Mouse (Mus musculus) forebrain, embryonic 12.5 days (tissue): ENCODE measurements at regions not wholly inside any gene's neighbourhood (a gene's known extent, or its start where the extent isn't known, plus 50 kb on each side); places are given as distances from the start of the nearest gene placed in this dataset.
"Not testable (repeated sequence)": the region's sequence is repeated elsewhere in the genome, so short reads cannot be mapped to it uniquely, and the experiment has no call there.

Experiments
- ATAC-seq: fragments of 200-750 bp; cut with Nextera tagmentation; 2 replicates; pipeline ENCODE4 v1.8.0; 2017; ENCODE audit warnings: moderate TSS enrichment; ENCODE audit not compliant: low FRiP score
- H3K27ac ChIP-seq: fragments of 300-500 bp; sonication (generic); 2 replicates; pipeline ENCODE4 v1.5.1; 2016; ENCODE audit warnings: mild to moderate bottlenecking
- H3K27me3 ChIP-seq: fragments of 300-500 bp; sonication (generic); 2 replicates; pipeline ENCODE4 v1.6.1; 2016; ENCODE audit warnings: mild to moderate bottlenecking
- H3K36me3 ChIP-seq: fragments of 300-500 bp; sonication (generic); replicated peaks from 2 replicates; pipeline ENCODE4 v1.6.1; 2016; ENCODE audit warnings: mild to moderate bottlenecking
- H3K4me1 ChIP-seq: fragments of 300-500 bp; sonication (generic); 2 replicates; pipeline ENCODE4 v1.6.1; 2016
- H3K4me2 ChIP-seq: fragments of 300-500 bp; sonication (generic); 2 replicates; pipeline ENCODE4 v1.6.1; 2016; ENCODE audit warnings: mild to moderate bottlenecking, moderate library complexity
- H3K4me3 ChIP-seq: fragments of 300-500 bp; sonication (generic); replicated peaks from 2 replicates; pipeline ENCODE4 v1.5.1; 2016; ENCODE audit warnings: mild to moderate bottlenecking
- H3K9ac ChIP-seq: fragments of 300-500 bp; sonication (generic); 2 replicates; pipeline ENCODE4 v1.6.1; 2016; ENCODE audit warnings: mild to moderate bottlenecking
- H3K9me3 ChIP-seq: fragments of 300-500 bp; sonication (generic); 2 replicates; pipeline ENCODE4 v1.6.1; 2016
- WGBS: fragments of 180-500 bp; shearing (Covaris S2); methylation state at CpG from one replicate; pipeline ENCODE4 v1.1.7; 2016; 5-methylcytosine and 5-hydroxymethylcytosine counted together

DNA sequence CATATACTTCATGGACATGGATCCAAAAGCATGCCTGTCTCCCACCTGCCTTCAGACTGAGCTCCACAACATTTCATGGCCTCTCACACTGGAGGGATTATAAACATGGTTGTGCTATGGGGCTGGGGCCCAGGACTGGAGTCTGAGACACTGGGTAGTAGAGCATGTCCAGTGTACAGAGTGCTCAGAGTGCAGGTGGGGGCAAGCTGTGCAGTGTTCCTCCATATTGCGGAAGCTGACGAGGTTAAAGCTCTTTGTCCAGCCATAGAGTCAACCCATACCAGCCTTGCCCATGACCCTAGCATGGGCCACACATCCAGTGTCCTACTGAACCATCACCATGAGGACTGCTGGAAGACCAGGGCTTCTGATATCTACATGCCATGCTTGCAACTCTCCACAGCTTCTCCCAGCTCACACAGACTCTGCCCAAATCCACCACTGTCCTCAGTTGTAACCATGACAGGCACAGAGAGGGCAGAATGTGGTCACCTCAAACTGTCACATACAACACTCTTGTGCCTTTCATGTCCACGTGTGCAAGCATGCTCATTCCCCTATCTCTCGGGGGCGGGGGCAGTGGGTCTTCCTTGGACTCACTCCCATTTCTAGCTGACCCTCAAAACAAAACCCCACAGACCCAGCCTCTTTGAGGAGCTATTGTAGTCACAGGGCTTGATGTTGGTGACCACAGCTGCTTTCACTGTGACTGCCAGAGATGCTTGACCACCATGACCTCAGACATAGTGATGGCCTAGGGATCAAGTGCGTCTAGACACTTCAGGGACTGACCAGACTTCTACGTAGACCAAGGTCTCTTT is 55.9 kb downstream of the Tmem121 start:
- no peak overlapping the region for H3K4me2 ChIP-seq
- WGBS, result 87% methylated on average over 7 of the region's 7 CpGs
- no peak overlapping the region for H3K27ac ChIP-seq
- H3K9me3 ChIP-seq, result no peaks in the 10 kb centered on the region
- 0 out of 2 replicates have a peak, but pooled peaks cover 3% of the 10 kb centered on the region for H3K27me3 ChIP-seq
- no peaks in the 10 kb centered on the region for H3K36me3 ChIP-seq
- ATAC-seq, result no peak
- no peak overlapping the region for H3K4me3 ChIP-seq
- no peaks in the 10 kb centered on the region for H3K4me1 ChIP-seq
- no peak overlapping the region for H3K9ac ChIP-seq

DNA sequence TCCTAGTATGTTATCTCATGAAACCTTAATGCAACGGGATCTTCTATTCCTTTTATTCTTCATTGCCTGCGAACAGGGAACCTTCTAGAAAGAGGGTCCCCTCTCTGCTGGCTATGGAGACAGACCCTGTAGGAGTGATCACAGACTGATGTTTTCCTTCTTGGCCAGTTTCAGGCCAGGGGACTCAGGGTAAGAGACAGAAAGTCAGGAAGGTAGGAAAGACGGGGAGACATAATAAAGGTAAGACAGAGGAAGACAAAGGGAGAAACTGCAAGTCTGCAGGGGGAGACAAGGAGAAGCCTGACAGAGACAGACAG is 56.4 kb downstream of the Tmem121 start:
- Histone ChIP-seq H3K9ac (no peak overlapping the region), H3K27ac (no peak overlapping the region), H3K36me3 (no peaks in the 10 kb centered on the region), H3K4me1 (no peaks in the 10 kb centered on the region), H3K9me3 (no peaks in the 10 kb centered on the region), H3K4me3 (no peak overlapping the region), H3K4me2 (no peak overlapping the region), H3K27me3 (0 out of 2 replicates have a peak, but pooled peaks cover 3% of the 10 kb centered on the region)
- WGBS, result 78% methylated on average over 3 of the region's 3 CpGs
- ATAC-seq, result no peak

GRCm38 (mm10) chr12:113244685-113245084 is 59.0 kb downstream of the Tmem121 start:
- no peak overlapping the region for H3K4me2 ChIP-seq
- H3K36me3 ChIP-seq, result no peaks in the 10 kb centered on the region
- 0 out of 2 replicates have a peak, but pooled peaks cover 3% of the 10 kb centered on the region for H3K27me3 ChIP-seq
- WGBS, result 96% methylated on average over 2 of the region's 2 CpGs
- H3K4me3 ChIP-seq, result no peak overlapping the region
- H3K9ac ChIP-seq, result no peak overlapping the region
- H3K9me3 ChIP-seq, result no peaks in the 10 kb centered on the region
- no peaks in the 10 kb centered on the region for H3K4me1 ChIP-seq
- no peak for ATAC-seq
- H3K27ac ChIP-seq, result no peak overlapping the region

GRCm38 (mm10) chr12:113253446-113254424 is 68.0 kb downstream of the Tmem121 start:
- not testable (repeated sequence) for H3K9me3 ChIP-seq, H3K4me1 ChIP-seq, ATAC-seq, H3K27me3 ChIP-seq, H3K27ac ChIP-seq, H3K4me2 ChIP-seq, H3K4me3 ChIP-seq, H3K9ac ChIP-seq, H3K36me3 ChIP-seq
- WGBS, result 80% methylated on average over 2 of the region's 2 CpGs

DNA sequence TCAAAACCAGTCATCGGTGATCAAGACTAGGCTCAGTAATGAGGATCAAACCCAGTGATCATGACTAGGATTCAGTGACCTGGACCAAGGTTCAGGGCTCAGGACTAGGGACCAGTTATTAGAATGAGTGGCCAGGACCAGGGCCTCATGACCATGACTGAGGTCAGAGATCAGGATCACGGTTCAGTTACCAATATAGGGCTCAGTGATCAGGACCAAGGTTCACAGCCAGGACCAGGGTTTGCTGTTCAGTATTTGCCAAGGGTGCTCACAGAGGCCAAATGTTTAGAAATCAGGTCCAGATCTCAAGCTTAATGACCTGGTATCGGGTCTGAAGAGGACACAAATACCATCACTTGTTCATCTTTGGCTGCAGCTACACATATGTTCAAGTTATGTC is 69.6 kb downstream of the Tmem121 start:
- no peaks in the 10 kb centered on the region for H3K4me1 ChIP-seq
- H3K27ac ChIP-seq, result no peak overlapping the region
- H3K4me3 ChIP-seq, result no peak overlapping the region
- 86% methylated on average over 3 of the region's 3 CpGs for WGBS
- no peaks in the 10 kb centered on the region for H3K36me3 ChIP-seq
- H3K27me3 ChIP-seq, result no peaks in the 10 kb centered on the region
- H3K9ac ChIP-seq, result no peak overlapping the region
- no peak overlapping the region for H3K4me2 ChIP-seq
- no peaks in the 10 kb centered on the region for H3K9me3 ChIP-seq
- no peak for ATAC-seq

- Histone ChIP-seq H3K36me3 (no peaks in the 10 kb centered on the region), H3K27me3 (no peaks in the 10 kb centered on the region), H3K9me3 (no peaks in the 10 kb centered on the region), H3K9ac (no peak overlapping the region), H3K4me1 (no peaks in the 10 kb centered on the region), H3K27ac (no peak overlapping the region), H3K4me3 (no peak overlapping the region), H3K4me2 (no peak overlapping the region)
- 80% methylated on average over 2 of the region's 2 CpGs for WGBS
- no peak for ATAC-seq
These were observed 70.9 kb downstream of the Tmem121 start for GRCm38 (mm10) chr12:113256628-113257027.

DNA sequence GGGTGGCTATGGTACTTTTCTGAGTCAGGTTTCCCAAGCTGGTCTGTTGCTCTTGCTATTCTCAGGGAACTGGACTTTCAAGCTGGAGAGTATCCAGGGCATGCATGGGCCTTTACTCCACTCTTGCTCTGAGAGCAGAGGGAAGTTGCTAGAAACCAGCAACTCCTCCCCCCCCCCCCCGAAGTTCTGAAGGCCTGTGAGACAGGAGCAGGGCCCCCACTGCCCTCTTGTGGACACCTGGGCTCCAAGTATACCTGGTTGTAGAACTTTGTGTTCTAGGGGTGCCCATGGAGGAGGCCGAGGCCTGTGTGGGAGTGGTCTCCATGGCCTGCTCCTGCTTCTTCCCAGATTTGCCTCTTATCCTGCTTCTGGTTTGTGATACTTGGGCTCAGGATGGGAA is 71.5 kb downstream of the Tmem121 start:
- Histone ChIP-seq H3K9me3 (no peaks in the 10 kb centered on the region), H3K27ac (no peak overlapping the region), H3K4me1 (no peaks in the 10 kb centered on the region), H3K4me3 (no peak overlapping the region), H3K9ac (no peak overlapping the region), H3K4me2 (no peak overlapping the region), H3K36me3 (no peaks in the 10 kb centered on the region), H3K27me3 (no peaks in the 10 kb centered on the region)
- ATAC-seq, result no peak
- 68% methylated on average over 2 of the region's 2 CpGs for WGBS

DNA sequence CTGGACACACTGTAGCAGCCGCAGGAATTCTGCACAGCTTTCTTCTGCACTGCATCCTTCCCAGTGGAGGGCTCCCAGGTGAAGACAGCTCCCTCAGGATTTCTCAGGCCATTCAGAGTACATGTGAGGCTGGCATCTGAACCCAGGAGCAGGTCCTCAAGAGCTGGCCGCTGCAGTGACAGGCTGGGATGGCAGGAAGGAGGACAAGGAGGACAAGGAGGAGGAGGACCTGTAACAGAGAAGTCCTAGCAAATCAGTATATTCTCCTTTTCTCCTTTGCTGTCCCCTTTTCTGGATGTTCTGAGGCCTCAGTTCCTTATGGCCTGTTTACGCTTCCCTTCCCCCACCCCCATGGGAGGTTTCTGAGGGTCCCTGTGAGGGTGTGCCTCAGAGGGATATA is 73.7 kb downstream of the Tmem121 start:
- ATAC-seq, result no peak

DNA sequence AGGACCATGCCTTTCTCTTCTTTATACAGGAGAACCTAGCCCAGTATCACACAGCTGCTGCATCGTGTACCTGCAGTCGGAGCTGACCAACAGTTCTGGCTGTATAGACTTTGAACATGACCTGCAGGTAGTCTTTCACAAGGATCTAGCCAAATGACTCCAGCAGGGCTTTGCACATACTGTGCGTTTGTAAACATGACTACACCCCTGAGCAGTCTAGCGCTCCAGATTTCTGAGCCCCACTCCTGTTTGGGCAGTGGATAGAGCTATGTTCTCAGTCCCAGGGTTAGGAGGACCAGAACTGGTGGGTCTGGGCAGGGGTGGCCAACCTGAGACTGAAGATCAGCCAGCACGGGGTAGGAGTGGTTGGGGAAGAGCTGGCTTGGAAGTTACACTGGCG is 74.6 kb downstream of the Tmem121 start:
- no peak overlapping the region for H3K4me3 ChIP-seq
- no peak for ATAC-seq
- H3K4me1 ChIP-seq, result no peaks in the 10 kb centered on the region
- no peak overlapping the region for H3K4me2 ChIP-seq
- no peaks in the 10 kb centered on the region for H3K9me3 ChIP-seq
- 85% methylated on average over 6 of the region's 6 CpGs for WGBS
- H3K27me3 ChIP-seq, result no peaks in the 10 kb centered on the region
- no peaks in the 10 kb centered on the region for H3K36me3 ChIP-seq
- H3K27ac ChIP-seq, result no peak overlapping the region
- no peak overlapping the region for H3K9ac ChIP-seq

More for the DNA sequence above, 73.7 kb downstream of the Tmem121 start:
- H3K36me3 ChIP-seq, result no peaks in the 10 kb centered on the region
- no peak overlapping the region for H3K4me3 ChIP-seq
- H3K4me2 ChIP-seq, result no peak overlapping the region
- H3K9ac ChIP-seq, result no peak overlapping the region
- 93% methylated on average over 3 of the region's 3 CpGs for WGBS
- H3K9me3 ChIP-seq, result no peaks in the 10 kb centered on the region
- no peaks in the 10 kb centered on the region for H3K4me1 ChIP-seq
- H3K27me3 ChIP-seq, result no peaks in the 10 kb centered on the region
- no peak overlapping the region for H3K27ac ChIP-seq

- ATAC-seq, result 0 out of 2 replicates have a peak, but pooled peaks have one; percentile 49
- no peak overlapping the region for H3K4me2 ChIP-seq
- WGBS, result 79% methylated on average over 2 of the region's 2 CpGs
These were observed 90.2 kb downstream of the Tmem121 start for GRCm38 (mm10) chr12:113275934-113276333.

GRCm38 (mm10) chr12:113276355-113276942 is 90.7 kb downstream of the Tmem121 start:
- H3K36me3 ChIP-seq, result no peaks in the 10 kb centered on the region
- peak; percentile 41; the same call in 1 of the 2 replicates for ATAC-seq
- H3K27ac ChIP-seq, result no peak overlapping the region
- H3K4me1 ChIP-seq, result no peaks in the 10 kb centered on the region
- no peak overlapping the region for H3K4me2 ChIP-seq
- H3K9ac ChIP-seq, result no peak overlapping the region
- no peak overlapping the region for H3K4me3 ChIP-seq
- H3K27me3 ChIP-seq, result no peaks in the 10 kb centered on the region
- 77% methylated on average over 1 of the region's 1 CpGs for WGBS
- no peaks in the 10 kb centered on the region for H3K9me3 ChIP-seq

More at GRCm38 (mm10) chr12:113275934-113276333, 90.2 kb downstream of the Tmem121 start:
- Histone ChIP-seq H3K27me3 (no peaks in the 10 kb centered on the region), H3K9me3 (no peaks in the 10 kb centered on the region), H3K4me1 (no peaks in the 10 kb centered on the region), H3K9ac (no peak overlapping the region), H3K4me3 (no peak overlapping the region), H3K27ac (no peak overlapping the region), H3K36me3 (no peaks in the 10 kb centered on the region)

DNA sequence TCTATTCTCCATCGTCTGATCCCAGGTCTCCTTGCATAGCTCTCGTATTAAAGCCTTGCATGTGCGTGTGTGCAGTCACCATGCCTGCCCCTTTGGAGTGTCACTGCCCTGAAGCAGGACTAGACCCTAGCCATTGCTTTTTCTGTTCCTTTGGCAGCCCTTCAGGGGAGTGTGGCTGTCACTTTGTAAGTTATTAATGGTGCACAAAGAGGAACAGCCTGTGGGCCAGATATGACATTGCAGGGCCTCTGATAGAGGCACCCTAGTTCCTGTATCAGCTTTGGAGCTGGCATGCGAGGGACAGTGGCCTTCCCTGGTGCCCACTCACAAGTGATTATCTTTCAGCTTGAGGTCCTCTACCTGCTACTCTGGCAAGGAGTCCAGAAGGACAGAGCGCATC is 92.0 kb downstream of the Tmem121 start:
- Histone ChIP-seq H3K4me1 (no peaks in the 10 kb centered on the region), H3K36me3 (no peaks in the 10 kb centered on the region), H3K27ac (no peak overlapping the region), H3K9ac (no peak overlapping the region), H3K4me2 (no peak overlapping the region), H3K4me3 (no peak overlapping the region), H3K9me3 (no peaks in the 10 kb centered on the region), H3K27me3 (no peaks in the 10 kb centered on the region)
- ATAC-seq, result no peak
- WGBS, result 89% methylated on average over 5 of the region's 5 CpGs
